Mouse (Mus musculus): ENCODE results near the gene Pafah1b3. TPM values are rescaled to one million over a fixed set of nuclear protein-coding genes. Genes with fewer than 3 reads are reported as not detected.

Gene Pafah1b3
- polyA plus RNA-seq, 2 experiments = 234 to 266 TPM

GRCm38 (mm10) chr7:25281166-25281733 lies 16.5 kb downstream of the Pafah1b3 start:
- 12% methylated on average over 12 of the region's 12 CpGs for WGBS
- H3K27me3 ChIP-seq (ENCODE audit: control insufficient read depth, insufficient read depth, low read length) = no peaks in the 10 kb centered on the region
- H3K4me1 ChIP-seq (ENCODE audit: control insufficient read depth, insufficient read depth, low read length) = peaks cover 42% of the 10 kb centered on the region
- H3K9ac ChIP-seq (ENCODE audit: low read depth, low read length, severe bottlenecking) = 0 out of 2 replicates have a peak overlapping the region, but pooled peaks have one; percentile 18
- H3K36me3 ChIP-seq (ENCODE audit: control insufficient read depth, insufficient read depth, low read length) = peaks cover 20% of the 10 kb centered on the region
- ATAC-seq (ENCODE audit: low FRiP score, low read depth) (no peak), DNase-seq (ENCODE audit: low spot score) (no peak)
- peak overlapping the region; percentile 85 for H3K4me3 ChIP-seq (replicated peaks; ENCODE audit: low read length)
- H3K4me2 ChIP-seq (replicated peaks; ENCODE audit: low read depth, low read length, severe bottlenecking) = peak overlapping the region; percentile 97
- no peak for TF ChIP-seq POLR2A (IDR thresholded peaks at IDR 0.05; ENCODE audit: borderline replicate concordance, extremely low read depth, insufficient read depth, insufficient read length)
- H3K9me3 ChIP-seq (ENCODE audit: control insufficient read depth, low read length) = no peaks in the 10 kb centered on the region
- H3K27ac ChIP-seq (replicated peaks; ENCODE audit: low read depth, low read length) = peak overlapping the region; percentile 99

GRCm38 (mm10) chr7:25279861-25280791 lies 17.7 kb downstream of the Pafah1b3 start:
- DNase-seq (ENCODE audit: low spot score) (peak; percentile 92), ATAC-seq (ENCODE audit: low FRiP score, low read depth) (peak; percentile 41)
- no peaks in the 10 kb centered on the region for H3K9me3 ChIP-seq (ENCODE audit: control insufficient read depth, low read length)
- peak overlapping the region; percentile 62 for H3K4me3 ChIP-seq (replicated peaks; ENCODE audit: low read length)
- H3K27ac ChIP-seq (replicated peaks; ENCODE audit: low read depth, low read length) = peak overlapping the region; percentile 99
- peaks cover 11% of the 10 kb centered on the region for H3K36me3 ChIP-seq (ENCODE audit: control insufficient read depth, insufficient read depth, low read length)
- WGBS = 2% methylated on average over 6 of the region's 6 CpGs
- no peaks in the 10 kb centered on the region for H3K27me3 ChIP-seq (ENCODE audit: control insufficient read depth, insufficient read depth, low read length)
- H3K4me2 ChIP-seq (replicated peaks; ENCODE audit: low read depth, low read length, severe bottlenecking) = peak overlapping the region; percentile 97
- TF ChIP-seq POLR2A (IDR thresholded peaks at IDR 0.05; ENCODE audit: borderline replicate concordance, extremely low read depth, insufficient read depth, insufficient read length) = peak; percentile 73; the same call in 1 of the 2 replicates
- peaks cover 49% of the 10 kb centered on the region for H3K4me1 ChIP-seq (ENCODE audit: control insufficient read depth, insufficient read depth, low read length)
- peak overlapping the region; percentile 71 for H3K9ac ChIP-seq (ENCODE audit: low read depth, low read length, severe bottlenecking)

GRCm38 (mm10) chr7:25279076-25279860 lies 18.5 kb downstream of the Pafah1b3 start:
- peaks cover 53% of the 10 kb centered on the region for H3K4me1 ChIP-seq (ENCODE audit: control insufficient read depth, insufficient read depth, low read length)
- H3K36me3 ChIP-seq (ENCODE audit: control insufficient read depth, insufficient read depth, low read length) = peaks cover 11% of the 10 kb centered on the region
- peak overlapping the region; percentile 62 for H3K4me3 ChIP-seq (replicated peaks; ENCODE audit: low read length)
- peak overlapping the region; percentile 71 for H3K9ac ChIP-seq (ENCODE audit: low read depth, low read length, severe bottlenecking)
- peak; percentile 50 for ATAC-seq (ENCODE audit: low FRiP score, low read depth)
- WGBS = under 1% methylated on average over 29 of the region's 49 CpGs
- H3K27me3 ChIP-seq (ENCODE audit: control insufficient read depth, insufficient read depth, low read length) = no peaks in the 10 kb centered on the region
- H3K27ac ChIP-seq (replicated peaks; ENCODE audit: low read depth, low read length) = peak overlapping the region; percentile 99
- H3K9me3 ChIP-seq (ENCODE audit: control insufficient read depth, low read length) = no peaks in the 10 kb centered on the region
- peak overlapping the region; percentile 97 for H3K4me2 ChIP-seq (replicated peaks; ENCODE audit: low read depth, low read length, severe bottlenecking)
- no peak for TF ChIP-seq POLR2A (IDR thresholded peaks at IDR 0.05; ENCODE audit: borderline replicate concordance, extremely low read depth, insufficient read depth, insufficient read length)
- DNase-seq (ENCODE audit: low spot score) = peak; percentile 96

DNA sequence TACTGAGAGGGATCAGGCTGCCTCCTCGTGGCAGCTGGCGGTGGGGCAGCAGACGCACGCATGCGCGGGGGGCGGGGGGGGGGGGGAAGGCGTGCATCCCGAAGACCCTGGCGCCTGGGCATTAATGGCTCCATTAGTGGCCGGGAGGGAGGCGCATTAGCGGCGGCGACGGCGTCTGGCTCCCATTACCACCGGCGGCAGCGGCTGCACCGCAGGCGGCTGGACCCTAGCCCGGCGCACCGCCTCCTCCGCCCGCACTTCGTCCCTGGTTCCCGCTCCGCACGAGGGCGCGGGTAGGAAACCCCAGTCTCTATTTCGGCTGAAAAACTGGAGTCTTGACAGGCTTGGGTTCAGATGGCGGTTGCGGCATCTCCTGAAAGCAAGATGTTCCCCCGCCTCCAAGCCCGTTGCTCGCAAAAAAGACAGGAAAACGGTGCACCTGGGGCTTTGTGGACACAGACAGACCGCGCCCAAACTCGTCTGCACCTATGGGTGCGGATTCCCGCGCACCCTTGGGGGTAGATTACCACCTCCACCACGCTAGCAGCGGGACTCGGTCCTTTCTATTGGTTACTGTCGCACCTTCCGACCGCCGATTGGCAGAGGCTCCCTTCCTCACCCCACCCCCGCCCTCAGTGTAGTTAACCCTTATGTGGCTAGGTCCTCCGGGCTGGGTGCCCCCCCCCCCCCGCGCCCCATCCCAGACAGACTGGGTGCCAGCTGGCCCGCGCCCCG lies 19.3 kb downstream of the Pafah1b3 start:
- Histone ChIP-seq H3K27me3 (ENCODE audit: control insufficient read depth, insufficient read depth, low read length) (no peaks in the 10 kb centered on the region), H3K9ac (ENCODE audit: low read depth, low read length, severe bottlenecking) (peak overlapping the region; percentile 71), H3K4me2 (replicated peaks; ENCODE audit: low read depth, low read length, severe bottlenecking) (peak overlapping the region; percentile 97), H3K4me1 (ENCODE audit: control insufficient read depth, insufficient read depth, low read length) (peaks cover 45% of the 10 kb centered on the region), H3K27ac (replicated peaks; ENCODE audit: low read depth, low read length) (peak overlapping the region; percentile 99), H3K4me3 (replicated peaks; ENCODE audit: low read length) (peak overlapping the region; percentile 62), H3K36me3 (ENCODE audit: control insufficient read depth, insufficient read depth, low read length) (peaks cover 18% of the 10 kb centered on the region), H3K9me3 (ENCODE audit: control insufficient read depth, low read length) (no peaks in the 10 kb centered on the region)
- DNase-seq (ENCODE audit: low spot score) (peak; percentile 91), ATAC-seq (ENCODE audit: low FRiP score, low read depth) (peak; percentile 51)
- TF ChIP-seq POLR2A (IDR thresholded peaks at IDR 0.05; ENCODE audit: borderline replicate concordance, extremely low read depth, insufficient read depth, insufficient read length) = peak; percentile 52; the same call in 1 of the 2 replicates
- 1% methylated on average over 40 of the region's 60 CpGs for WGBS
